Comparison of ENCODE assay signal across 8 mouse cellular contexts in genomic region chr4:53218291-53218640, GRCm38 (mm10). TPM values are rescaled to one million over a fixed set of nuclear protein-coding genes. Genes with fewer than 3 reads are reported as not detected.
DNase-seq lines count a peak whose midpoint lies in the region; ATAC-seq lines count a peak whose summit lies in the region.

No protein-coding gene starts in this region.

- no peaks in the 10 kb centered on the region for H3K27me3 ChIP-seq in heart, embryonic 14.5 days (ENCODE audit: control insufficient read depth, insufficient read depth, low read length)
- H3K27me3 ChIP-seq in embryonic facial prominence, embryonic 10.5 days (replicated peaks; ENCODE audit: low read depth, poor library complexity, severe bottlenecking) = no peaks in the 10 kb centered on the region
- no peaks in the 10 kb centered on the region for H3K27me3 ChIP-seq in intestine, embryonic 15.5 days (replicated peaks)
- H3K27me3 ChIP-seq in midbrain, embryonic 15.5 days (replicated peaks) = no peaks in the 10 kb centered on the region

- H3K27ac ChIP-seq in heart, embryonic 14.5 days (replicated peaks in 1 of 2; ENCODE audit: control insufficient read depth in 1 of 2, insufficient read depth in 1 of 2, low read depth in 2 of 2, low read length in 2 of 2) = peak overlapping the region; percentile 59 to 86
- H3K27ac ChIP-seq in embryonic facial prominence, embryonic 10.5 days (replicated peaks) = peak overlapping the region; percentile 89
- 0 out of 2 replicates have a peak overlapping the region, but pooled peaks have one; percentile 58 for H3K27ac ChIP-seq in intestine, embryonic 15.5 days
- H3K27ac ChIP-seq in midbrain, embryonic 15.5 days = peak overlapping the region; percentile 86

- 40% methylated on average over 5 of the region's 5 CpGs for WGBS in heart, embryonic 14.5 days
- WGBS in embryonic facial prominence, embryonic 10.5 days = 50% methylated on average over 5 of the region's 5 CpGs
- WGBS in intestine, embryonic 15.5 days = 41% methylated on average over 5 of the region's 5 CpGs
- 51% methylated on average over 5 of the region's 5 CpGs for WGBS in midbrain, embryonic 15.5 days

- no peak for DNase-seq in heart, adult 8-10 months (ENCODE audit: low spot score)
- no peak for DNase-seq in embryonic facial prominence, embryonic 10.5 days (ENCODE audit: low spot score)
- DNase-seq in testis, postnatal 10 days (ENCODE audit: low spot score) = no peak
- no peak for DNase-seq in cerebellum, postnatal 25 days
- no peak for DNase-seq in c-Kit-positive CD71-positive TER-119-positive erythroid progenitor cells, embryonic 14.5 days (ENCODE audit: low spot score)

- peaks cover 18 to 21% of the 10 kb centered on the region in 2 experiments for H3K4me1 ChIP-seq in heart, embryonic 14.5 days (ENCODE audit: control insufficient read depth in 2 of 2, insufficient read depth in 2 of 2, low read length in 2 of 2)
- H3K4me1 ChIP-seq in embryonic facial prominence, embryonic 10.5 days = peaks cover 30% of the 10 kb centered on the region
- peaks cover 10% of the 10 kb centered on the region for H3K4me1 ChIP-seq in intestine, embryonic 15.5 days (replicated peaks)
- H3K4me1 ChIP-seq in midbrain, embryonic 15.5 days = peaks cover 25% of the 10 kb centered on the region

- H3K4me3 ChIP-seq in heart, embryonic 14.5 days (ENCODE audit: control insufficient read depth in 1 of 2, insufficient read depth in 1 of 2, low read depth in 1 of 2, low read length in 2 of 2) = peak overlapping the region; percentile 52 to 60
- peak overlapping the region; percentile 70 for H3K4me3 ChIP-seq in embryonic facial prominence, embryonic 10.5 days
- peak overlapping the region; percentile 48 for H3K4me3 ChIP-seq in intestine, embryonic 15.5 days (replicated peaks)
- peak overlapping the region; percentile 52 for H3K4me3 ChIP-seq in midbrain, embryonic 15.5 days

- peak overlapping the region; percentile 72; the same call in 1 of the 2 replicates for H3K9ac ChIP-seq in heart, embryonic 14.5 days (ENCODE audit: low read length)
- peak overlapping the region; percentile 51; the same call in 1 of the 2 replicates for H3K9ac ChIP-seq in intestine, embryonic 15.5 days
- H3K9ac ChIP-seq in midbrain, embryonic 15.5 days = 0 out of 2 replicates have a peak overlapping the region, but pooled peaks have one; percentile 12

- H3K4me2 ChIP-seq in heart, embryonic 14.5 days (ENCODE audit: low read length) = peak overlapping the region; percentile 90
- H3K4me2 ChIP-seq in intestine, embryonic 15.5 days (replicated peaks) = peak overlapping the region; percentile 94
- H3K4me2 ChIP-seq in midbrain, embryonic 15.5 days = peak overlapping the region; percentile 92

- no peaks in the 10 kb centered on the region for H3K9me3 ChIP-seq in heart, embryonic 14.5 days (ENCODE audit: control insufficient read depth, low read length)
- no peaks in the 10 kb centered on the region for H3K9me3 ChIP-seq in embryonic facial prominence, embryonic 10.5 days
- H3K9me3 ChIP-seq in intestine, embryonic 15.5 days = no peaks in the 10 kb centered on the region
- H3K9me3 ChIP-seq in midbrain, embryonic 15.5 days = no peaks in the 10 kb centered on the region

- no peaks in the 10 kb centered on the region for H3K36me3 ChIP-seq in heart, embryonic 14.5 days (ENCODE audit: control insufficient read depth, insufficient read depth, low read length)
- no peaks in the 10 kb centered on the region for H3K36me3 ChIP-seq in embryonic facial prominence, embryonic 10.5 days (replicated peaks)
- H3K36me3 ChIP-seq in intestine, embryonic 15.5 days = no peaks in the 10 kb centered on the region
- no peaks in the 10 kb centered on the region for H3K36me3 ChIP-seq in midbrain, embryonic 15.5 days (replicated peaks)

- ATAC-seq in heart, embryonic 14.5 days (ENCODE audit: insufficient number of reproducible peaks, insufficient read depth, low FRiP score, low read depth) = no peak
- ATAC-seq in intestine, embryonic 15.5 days = no peak
- no peak for ATAC-seq in midbrain, embryonic 15.5 days (replicated peaks)

RNA-seq across cellular contexts. Expression of gene Abca1, which starts 58.6 kb away (rescaled TPM):
- polyA plus RNA-seq in heart, embryonic 14.5 days (2014; fragmentation: Nextera tagmentation; extraction: Ambion mirVana) = 7.8 and 8.1 TPM in 2 replicates
- total RNA-seq in heart, adult 8-10 months (2022) = 10 to 100 TPM; 13.6 to 22.8 (median 16.8) TPM
- 2.9 and 3.6 TPM in 2 replicates for polyA plus RNA-seq in embryonic facial prominence, embryonic 10.5 days (2016; fragmentation: Nextera tagmentation; extraction: Ambion mirVana)
- polyA plus RNA-seq in intestine, embryonic 15.5 days (2015; fragmentation: Nextera tagmentation; extraction: Ambion mirVana) = 3.3 and 3.4 TPM in 2 replicates
- polyA plus RNA-seq in midbrain, embryonic 15.5 days (2015; fragmentation: Nextera tagmentation; extraction: Ambion mirVana) = 11.3 and 12.0 TPM in 2 replicates

Comparison
In these comparisons a context has a peak if more than half of its experiments do, and no peak if none do; other contexts are left out.
1. H3K9ac ChIP-seq: peak in every context shown above with its lines; median percentile 72 in heart, embryonic 14.5 days; 51 in intestine, embryonic 15.5 days; 12 in midbrain, embryonic 15.5 days.